Mouse (Mus musculus) megakaryocyte, embryonic 14.5 days (primary cell): ENCODE results near the gene Tubd1.

ENCODE experiments used
- FLI1 ChIP-seq: IDR thresholded peaks from 2 replicates; pipeline ENCODE4 v1.6.1; 2012; ENCODE audit warnings: low read length, inconsistent platforms, mixed read lengths
- GATA1 ChIP-seq: IDR thresholded peaks from 3 replicates; pipeline ENCODE4 v1.6.1; 2012; ENCODE audit warnings: mixed read lengths, low read length, inconsistent platforms, borderline replicate concordance

DNA sequence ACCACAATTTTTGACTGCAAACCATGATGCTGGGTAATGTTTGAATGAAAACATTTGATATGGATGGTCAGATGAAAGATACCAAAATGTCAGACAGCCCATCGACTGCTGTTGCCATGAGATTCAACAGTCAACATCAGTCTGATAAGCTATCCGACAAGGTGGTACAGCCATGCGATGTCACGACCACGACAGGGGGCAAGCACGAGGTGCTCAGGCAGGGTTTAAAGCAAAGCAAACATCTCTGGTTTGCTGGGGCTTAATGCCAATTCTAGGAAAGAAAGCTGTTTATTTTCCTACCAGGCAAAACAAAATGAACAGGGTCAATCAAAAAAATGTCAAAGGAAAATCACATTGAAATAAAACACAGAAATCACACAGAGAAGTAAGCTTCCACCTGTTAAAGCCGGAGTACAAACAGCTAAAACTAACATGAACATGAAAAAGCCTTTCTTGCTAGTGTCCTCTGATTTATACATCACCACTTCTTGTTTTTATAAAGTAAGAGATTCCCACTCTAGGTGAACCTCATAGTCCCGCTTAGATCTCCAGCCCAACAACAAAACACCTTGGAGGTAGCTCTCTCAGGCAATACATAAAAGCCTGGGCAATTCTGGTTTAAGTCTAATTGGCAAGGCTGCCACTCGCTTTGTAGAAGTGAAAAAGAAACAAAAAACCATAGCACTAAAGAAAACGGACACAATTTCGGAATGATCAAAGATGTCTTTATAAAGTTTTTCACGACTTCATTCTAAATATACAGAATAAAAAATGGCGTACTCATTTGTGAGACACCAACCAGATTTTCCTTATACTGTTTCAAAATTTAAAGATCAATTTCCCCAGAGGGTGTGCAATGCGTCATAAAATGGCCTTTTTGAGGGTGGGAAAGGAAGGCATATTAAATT is 39.5 kb downstream of the Tubd1 start:
- no peak for TF ChIP-seq GATA1
- TF ChIP-seq FLI1: no peak
